Mouse (Mus musculus): Measurements from ENCODE around the gene Sppl2b.

The Sppl2b gene

DNA sequence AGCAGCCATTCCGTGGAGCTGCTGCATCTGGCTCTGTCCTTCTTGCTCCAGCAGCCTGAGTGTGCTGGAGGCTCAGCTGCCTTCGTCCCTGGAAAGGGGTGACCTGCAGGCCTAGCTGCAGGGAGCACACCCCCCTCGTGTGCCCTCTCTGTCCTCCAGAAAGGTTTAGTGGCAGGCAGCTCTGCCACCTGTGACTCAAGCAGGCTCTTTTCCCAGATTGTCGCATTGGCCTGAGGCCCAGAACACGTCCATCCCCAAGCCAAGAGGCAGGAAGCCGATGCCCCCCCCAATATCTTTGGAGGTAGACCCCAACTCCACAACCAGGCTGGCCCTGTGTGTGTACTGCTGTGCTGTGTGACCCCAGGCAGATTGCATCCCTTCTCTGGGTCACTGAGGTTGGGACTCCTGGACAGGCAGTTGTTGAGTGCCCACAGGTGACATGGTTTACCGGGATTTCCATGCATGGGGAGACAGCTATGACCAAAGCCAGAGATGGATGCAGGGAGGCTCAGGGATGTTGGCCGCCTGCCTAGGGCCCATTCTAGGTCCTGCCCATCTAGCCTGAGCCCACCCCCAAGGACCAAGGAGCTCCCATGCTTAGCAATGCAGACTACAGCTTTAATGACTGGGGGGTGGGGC, 9.9 kb upstream of the Sppl2b start:
- in situ Hi-C loops (cut with MboI, MseI) = no loop called here

DNA sequence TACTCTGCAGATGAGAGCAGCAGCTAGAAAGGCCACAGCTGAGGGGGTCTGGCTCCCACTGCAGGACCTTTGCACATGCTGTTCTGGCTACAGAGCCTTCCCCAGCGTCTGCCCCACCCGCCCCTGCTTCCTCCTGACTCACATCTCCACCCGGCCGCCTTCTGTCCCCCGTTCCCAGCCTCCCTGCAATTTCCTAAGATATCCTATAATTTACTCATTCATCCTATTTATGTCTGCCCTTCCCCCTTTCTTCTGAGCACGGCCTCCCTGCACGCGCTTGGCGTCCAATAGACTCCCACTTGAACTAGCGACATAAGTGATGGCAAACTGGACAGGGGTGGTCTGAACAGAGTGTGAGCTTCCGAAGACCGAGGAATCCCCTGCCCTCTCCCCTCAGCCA, 9.3 kb upstream of the Sppl2b start:
- in situ Hi-C loops (cut with MboI, MseI) = no loop called here

DNA sequence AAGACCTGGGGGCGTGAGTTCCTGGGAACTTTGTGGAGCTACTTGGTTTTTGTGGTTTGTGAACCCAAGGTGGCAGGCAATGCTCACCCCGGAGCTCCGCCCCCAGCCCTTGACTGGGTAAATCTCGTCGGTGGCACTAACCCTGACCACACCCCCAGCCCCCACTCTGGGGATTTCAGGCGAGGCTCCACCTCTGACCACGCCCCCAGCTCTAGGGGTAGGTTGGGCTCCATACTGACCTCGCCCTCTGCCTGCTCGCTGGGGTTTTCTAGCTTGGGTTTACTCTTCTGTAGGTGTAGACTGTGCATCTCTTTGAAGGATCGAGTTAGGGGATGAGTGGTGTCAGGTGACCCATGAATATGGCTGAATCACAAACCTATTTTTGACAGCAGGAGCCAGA, 6.5 kb upstream of the Sppl2b start:
- in situ Hi-C loops (cut with MboI, MseI) = no loop called here

DNA sequence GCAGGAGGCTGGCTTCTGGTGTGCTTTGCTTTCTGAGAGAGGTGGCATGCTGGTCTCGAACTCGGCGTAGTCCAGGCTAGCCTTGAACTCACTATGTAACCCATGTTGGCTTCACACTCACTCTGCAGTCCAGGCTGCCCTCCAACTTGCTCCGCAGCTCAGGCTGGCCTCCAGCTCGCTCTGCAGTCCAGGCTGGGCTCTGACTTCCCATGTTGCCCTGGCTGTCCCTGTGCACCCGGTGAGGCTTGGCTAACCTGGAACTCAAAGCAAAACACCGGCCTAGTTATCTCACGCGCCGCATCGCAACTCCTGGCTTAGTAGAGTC, 636 bp downstream of the Sppl2b start:
- in situ Hi-C loops (cut with MboI, MseI) = no loop called here

DNA sequence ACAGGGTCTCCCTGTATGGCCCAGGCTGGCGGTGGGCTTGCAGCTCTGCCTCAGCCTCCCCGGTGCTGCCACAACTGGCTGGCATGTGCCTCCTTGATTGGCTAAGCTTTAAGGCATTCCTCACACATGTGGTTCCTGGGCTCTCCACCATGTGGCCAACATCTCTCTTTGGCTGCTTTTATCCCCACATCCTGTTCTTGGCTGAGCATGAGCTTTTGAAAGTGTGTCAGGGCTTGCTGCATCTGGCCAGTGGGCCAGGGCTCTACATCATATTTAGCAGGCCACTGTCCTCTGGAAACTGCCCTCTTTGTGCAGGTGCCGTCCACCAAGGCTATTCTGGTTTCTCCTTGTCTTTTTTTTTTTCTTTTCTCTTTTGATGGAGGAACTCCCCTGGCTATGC, 1.2 kb downstream of the Sppl2b start:
- in situ Hi-C loops (cut with MboI, MseI) = no loop called here

DNA sequence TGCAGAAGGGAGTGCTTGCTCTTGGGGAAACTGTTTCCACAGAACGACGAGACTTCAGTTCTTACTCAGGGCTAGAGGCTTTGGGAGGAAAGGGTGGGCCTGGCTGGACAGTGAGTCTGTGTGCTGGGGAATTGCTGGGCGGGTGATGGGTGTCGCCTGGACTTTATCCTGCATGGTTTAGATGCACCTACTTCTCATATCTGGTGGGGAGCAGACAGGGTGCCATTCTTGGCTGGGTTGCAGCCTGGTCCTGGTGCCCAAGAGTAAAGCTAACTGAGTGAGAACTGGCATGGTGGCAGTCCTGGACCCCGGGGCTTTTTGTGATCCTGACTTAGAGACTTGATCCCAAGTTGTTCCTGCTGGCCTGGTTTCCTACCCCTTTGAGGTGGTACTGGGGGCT, 1.8 kb downstream of the Sppl2b start:
- in situ Hi-C loops (cut with MboI, MseI) = no loop called here

DNA sequence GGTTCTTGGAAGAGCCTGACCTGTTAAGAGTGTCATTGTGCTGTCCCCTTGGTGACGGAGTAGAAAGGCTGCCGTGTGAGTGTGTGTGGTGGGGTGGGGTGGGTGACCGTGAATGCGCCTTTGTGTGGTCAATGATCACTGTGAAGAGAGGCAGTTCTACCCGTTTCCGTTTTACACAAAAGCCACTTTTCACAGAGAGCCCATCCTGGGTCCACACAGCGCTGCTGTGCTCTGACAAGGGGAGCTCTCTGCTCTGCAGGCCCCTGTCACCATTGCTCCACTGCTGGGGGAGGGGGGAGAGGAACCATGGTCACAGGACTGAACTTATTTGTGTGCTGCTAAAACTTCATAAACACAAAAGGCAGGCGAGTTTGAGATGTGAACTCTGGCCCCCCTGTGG, 2.3 kb downstream of the Sppl2b start:
- in situ Hi-C loops (cut with MboI, MseI) = no loop called here

DNA sequence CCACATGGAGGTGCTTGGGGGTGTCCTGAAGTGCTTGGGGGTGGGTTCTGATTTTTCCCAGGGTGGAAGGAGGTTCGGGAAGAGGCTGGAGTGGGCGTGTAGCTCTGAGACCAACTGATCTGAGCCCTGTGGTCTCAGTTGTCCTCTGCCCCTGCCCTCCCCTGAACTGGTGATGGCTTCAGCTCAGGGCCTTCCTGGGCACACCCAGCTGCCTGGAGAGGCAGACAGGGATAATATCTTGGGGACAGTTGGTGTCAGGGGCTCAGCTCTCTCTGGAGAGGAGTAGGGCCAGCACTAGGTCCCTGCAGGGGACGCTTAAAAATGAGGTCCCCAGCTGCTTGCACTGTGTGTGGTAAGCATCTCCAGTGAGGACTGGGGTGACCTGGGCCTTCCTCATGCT, 2.8 kb downstream of the Sppl2b start:
- in situ Hi-C loops (cut with MboI, MseI) = no loop called here

DNA sequence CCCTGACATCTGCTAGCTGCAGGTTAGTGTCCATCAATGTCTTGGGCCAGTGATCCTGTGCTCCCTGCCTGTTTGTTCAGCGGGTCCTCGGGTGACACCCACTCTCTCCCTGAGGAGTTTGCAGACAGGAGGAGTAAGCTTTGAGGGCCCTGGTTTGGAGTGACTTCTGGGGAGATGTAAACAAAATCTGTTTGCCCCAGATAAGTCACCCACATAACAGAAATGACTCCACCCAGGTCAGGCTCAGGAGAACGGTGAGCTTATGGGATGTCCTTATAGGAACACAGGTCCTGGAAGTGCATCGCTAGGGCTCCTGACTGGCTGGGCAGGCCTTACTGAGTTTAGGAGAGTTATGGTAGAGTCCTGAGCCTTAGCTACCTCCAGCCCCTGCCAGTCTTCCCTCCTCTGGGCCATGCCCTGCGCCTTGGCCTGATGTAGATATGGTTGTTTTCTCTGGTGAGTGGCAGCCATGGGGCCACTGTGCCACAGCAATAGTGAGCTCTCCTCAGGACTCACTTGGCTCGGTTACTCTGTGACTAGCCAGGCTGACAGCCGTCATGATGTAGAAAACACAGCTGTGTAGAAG, 3.4 kb downstream of the Sppl2b start:
- in situ Hi-C loops (cut with MboI, MseI) = no loop called here

DNA sequence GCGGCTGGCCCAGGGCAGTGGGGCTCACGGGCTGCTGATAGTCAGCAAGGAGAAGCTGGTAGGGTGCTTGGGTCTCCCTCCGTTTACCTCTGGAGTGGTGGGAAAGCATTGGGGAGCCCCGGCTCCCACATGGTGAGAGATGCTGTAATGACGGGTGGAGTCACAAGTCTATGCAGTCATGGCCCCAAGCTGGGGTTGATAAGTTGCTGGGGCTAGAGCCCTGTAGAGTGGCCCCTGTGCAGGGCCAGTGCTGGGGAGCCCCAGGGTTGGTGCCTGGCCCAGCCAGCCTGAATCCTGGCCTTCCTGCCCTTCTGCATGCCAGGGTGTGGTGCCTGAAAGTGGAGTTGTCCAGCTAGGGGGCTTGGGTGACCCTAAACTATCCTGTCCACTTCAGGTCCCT, 7.2 kb downstream of the Sppl2b start:
- in situ Hi-C loops (cut with MboI, MseI) = no loop called here

DNA sequence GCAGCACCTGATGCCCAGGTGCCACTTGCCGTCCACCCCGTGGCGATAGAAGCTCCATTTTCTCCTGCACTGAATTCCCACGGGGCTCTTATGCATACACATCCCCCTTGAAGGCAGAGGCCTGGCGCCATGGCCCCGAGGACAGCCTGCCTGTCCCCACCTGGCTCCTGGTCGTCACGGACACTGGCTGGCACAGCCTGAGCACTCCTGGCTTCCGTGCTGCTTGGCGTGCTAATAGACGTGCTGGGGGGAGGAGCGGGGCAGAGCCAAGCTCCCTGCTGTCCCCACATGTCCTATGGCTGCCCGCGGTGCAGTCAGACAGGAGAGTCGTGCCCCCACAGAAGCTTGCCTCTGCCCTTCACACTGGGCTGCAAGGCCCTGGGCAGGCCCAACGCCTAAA, 9.4 kb downstream of the Sppl2b start:
- in situ Hi-C loops (cut with MboI, MseI) = no loop called here

DNA sequence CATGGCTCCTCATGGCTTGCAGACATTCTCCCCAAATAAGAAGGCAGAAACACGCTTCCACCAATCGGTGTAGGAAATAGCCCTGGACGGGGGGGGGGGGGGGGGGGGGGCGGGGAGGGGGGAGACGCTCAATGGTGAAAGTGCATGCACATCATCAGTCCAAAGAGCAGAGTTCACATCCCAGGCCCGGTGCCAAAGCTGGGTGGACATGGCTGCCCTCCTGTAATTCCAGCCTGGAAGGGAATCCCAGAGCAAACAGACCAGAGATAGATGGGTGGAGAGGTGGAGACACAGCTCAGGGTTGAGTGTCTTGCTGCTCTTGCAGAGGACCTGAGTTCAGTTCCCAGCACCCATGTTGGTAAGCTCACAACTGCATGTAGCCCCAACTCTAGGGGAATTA, 15.9 kb downstream of the Sppl2b start:
- in situ Hi-C loops (cut with MboI, MseI) = no loop called here

DNA sequence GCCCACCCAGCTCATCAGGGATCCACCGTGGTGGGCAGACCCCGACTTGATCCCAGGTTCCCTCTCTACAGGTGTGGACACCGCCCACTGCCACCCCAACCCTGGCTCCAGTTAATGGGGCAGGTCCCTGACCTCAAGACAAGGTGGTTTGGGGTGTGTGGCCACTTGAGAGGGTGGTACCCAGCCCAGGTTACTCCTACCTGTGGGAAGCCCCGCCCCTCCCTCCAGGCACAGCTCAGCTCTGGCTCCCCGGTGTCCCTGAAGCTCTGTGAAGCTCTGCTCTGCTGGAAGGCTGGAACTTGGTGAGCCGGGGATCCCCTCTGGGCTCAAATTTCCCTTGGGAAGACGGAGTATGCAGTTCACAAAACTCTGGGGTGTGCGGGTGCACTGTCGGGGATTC, 16.5 kb downstream of the Sppl2b start, which contains the start of gene Tmprss9:
Gene Tmprss9 (plus strand): TSS at position 268 of the 400 bp plus-strand sequence.
- in situ Hi-C loops (cut with MboI, MseI) = no loop called here

DNA sequence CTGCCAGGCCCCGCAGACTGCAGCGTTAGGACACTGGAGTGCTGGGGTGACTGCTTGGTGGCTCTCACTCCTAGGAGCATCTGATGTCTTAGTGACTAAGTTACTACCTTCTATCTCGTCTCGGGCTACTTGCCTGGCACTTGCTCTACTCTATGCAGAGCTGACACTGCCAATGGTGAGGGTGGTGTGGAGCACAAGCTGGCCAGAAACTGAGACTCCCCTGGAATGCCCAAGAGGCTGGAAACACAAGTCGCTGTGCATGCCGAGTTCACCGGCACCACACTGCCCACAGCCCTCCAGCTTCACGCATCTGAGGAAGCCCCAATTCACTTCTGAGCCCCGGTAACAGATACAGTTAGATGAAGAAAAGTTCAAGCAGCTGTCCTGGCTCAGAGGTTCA, 19.0 kb downstream of the Sppl2b start:
- in situ Hi-C loops (cut with MboI, MseI) = no loop called here

DNA sequence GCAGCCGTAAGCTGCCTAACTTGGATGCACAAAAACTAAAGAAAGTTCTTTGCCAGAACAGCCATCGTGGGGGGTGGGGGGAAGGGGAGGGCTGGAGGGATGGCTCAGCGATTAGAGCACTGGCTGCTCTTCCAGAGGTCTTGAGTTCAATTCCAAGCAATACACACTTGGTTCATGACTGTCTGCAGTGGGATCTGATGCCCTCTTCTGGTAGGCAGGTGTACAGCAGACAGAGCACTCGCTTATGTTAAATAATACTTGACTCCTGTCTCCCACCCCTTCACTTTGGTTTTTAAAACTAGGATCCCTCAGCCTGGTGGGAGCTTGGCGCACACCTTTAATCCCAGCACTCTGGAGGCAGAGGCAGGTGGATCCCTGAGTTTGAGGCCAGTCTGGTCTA, 21.0 kb downstream of the Sppl2b start:
- in situ Hi-C loops (cut with MboI, MseI) = loop anchor here (5.0 kb wide), 3 partner anchors 54 to 129 kb away; no protein-coding TSS in a partner anchor

DNA sequence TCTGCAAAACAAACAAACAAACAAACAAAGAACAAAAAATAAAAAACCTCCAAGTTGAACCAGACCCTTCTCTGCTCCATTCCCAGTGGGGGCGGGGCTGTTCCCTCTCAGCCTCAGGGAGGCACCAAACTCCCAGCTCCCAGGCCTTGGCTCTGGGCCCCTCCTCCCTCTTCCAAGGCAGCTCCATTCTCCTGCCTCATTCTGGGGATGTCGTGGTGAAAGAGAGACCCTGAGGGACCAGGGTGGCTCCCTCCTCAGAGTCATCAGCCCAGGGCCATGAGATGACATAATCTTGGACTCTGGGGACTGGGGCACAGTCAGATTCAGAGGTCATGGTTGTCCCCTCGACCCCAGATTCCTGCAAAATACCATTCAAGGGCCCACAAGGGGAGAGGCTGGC, 21.5 kb downstream of the Sppl2b start:
- in situ Hi-C loops (cut with MboI, MseI) = loop anchor here (5.0 kb wide), 3 partner anchors 54 to 129 kb away; no protein-coding TSS in a partner anchor

DNA sequence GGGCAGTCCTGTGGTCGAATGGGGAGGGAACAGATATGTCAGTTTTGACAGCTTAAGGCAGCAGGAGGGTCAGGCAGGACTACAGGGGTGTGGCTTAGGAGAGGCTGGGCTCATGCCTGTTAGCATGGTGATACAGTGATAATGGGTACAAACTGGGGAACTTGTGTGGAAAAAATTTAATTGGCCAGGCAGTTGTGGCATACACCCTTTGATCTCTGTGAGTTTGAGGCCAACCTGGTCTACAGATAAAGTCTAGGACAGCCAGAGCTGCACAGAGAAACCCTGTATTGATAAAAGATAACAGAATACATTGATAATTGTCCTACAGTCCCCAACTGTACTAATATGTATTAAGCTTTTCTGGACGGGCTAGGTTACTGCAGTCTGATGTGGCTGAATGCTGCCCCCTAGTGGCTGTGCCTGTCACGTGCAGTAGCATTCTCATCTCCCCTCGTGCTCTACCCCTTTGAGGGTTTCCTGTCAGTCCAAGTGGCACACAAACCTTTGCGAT, 25.1 kb downstream of the Sppl2b start:
- in situ Hi-C loops (cut with MboI, MseI) = no loop called here

DNA sequence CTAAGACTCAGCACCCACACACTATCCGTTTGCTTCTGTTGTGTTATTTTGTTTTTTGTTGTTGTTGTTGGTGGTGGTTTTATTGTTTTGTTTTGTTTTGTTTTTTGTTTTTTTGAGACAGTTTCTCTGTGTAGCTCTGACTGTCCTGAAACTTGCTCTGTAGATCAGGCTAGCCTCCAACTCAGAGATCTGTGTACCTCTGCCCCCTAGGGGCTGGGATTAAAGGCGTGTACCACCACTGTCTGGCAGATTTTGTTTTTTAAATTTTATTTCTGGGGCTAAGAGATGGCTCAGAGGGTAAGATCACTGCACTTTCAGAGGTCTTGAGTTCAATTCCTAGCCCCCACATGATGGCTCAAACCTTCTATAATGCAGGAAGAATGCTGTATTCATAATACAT, 25.8 kb downstream of the Sppl2b start:
- in situ Hi-C loops (cut with MboI, MseI) = no loop called here

DNA sequence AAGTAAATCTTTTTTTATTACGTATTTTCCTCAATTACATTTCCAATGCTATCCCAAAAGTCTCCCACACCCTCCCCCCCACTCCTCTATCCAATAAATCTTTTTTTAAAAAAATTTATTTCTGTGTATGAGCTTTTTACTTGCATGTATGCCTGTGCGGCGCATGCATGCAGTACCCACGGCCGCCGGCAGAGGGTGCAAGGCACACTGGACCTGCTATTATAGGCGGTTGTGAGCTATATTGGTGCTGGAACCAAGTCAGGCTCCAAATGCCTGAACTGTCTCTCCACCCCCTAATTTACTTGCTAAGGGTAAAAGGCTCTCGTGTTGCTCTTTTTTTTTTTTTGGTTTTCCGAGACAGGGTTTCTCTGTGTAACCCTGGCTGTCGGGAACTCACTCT, 26.2 kb downstream of the Sppl2b start:
- in situ Hi-C loops (cut with MboI, MseI) = no loop called here

DNA sequence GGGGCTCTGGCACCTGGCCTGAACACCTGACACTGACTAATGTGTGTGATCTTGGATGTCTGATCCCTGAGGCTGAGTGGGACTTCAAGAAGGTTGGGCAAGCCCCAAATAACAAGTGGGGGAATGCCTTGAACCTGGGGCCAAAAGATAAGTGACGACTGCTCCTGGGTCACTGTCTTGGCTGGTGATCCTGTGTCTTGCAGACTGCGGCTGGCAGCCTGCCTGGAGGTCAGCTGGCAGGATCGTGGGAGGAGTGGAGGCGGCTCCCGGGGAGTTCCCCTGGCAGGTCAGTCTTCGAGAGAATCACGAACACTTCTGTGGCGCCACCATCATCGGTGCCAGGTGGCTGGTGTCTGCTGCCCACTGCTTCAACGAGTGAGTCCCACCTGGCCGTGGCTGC, 32.1 kb downstream of the Sppl2b start:
- in situ Hi-C loops (cut with MboI, MseI) = no loop called here

DNA sequence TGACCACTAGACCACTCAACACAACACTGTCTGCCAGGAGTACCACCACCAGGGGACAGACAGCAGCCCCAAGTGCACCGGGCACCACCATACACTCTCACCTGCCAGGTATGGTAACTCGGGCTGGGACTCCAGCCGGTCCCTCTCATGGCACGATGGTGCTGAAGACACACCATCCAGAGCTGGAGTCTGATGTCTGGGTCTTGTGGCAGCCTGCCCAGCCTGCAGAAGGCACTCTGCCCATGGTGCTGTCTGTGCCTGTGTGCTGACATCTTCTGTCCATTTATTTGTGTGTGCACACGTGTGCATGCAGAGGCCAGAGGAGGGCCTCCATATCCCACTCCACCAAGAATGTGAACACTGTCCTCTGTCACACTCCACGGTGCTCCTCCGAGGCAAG, 40.0 kb downstream of the Sppl2b start:
- in situ Hi-C loops (cut with MboI, MseI) = loop anchor here (5.0 kb wide), 1 partner anchor 43 kb away; no protein-coding TSS in a partner anchor

DNA sequence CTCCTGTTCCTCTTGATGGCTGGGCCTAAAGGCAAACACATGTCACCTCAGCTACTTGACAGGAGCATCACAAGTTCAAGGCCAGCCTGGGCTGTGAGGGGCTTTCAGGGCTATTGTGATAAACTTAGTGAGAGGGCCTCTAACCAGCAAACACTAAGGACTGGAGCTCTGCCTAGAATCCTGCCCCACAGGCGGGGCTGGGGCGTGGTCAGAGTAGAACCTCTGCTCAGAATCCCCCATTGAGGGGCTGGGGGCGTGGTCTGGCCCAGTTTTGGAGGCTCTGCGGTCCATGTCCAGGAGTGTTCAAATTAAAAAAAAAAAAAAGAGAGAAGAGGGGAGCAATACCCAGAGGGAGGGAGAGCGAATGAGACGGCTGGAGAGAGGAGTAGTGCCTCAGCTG, 40.6 kb downstream of the Sppl2b start:
- in situ Hi-C loops (cut with MboI, MseI) = loop anchor here (5.0 kb wide), 1 partner anchor 43 kb away; no protein-coding TSS in a partner anchor

Measured in T-helper 2 cell (primary cell).